Mouse (Mus musculus) macrophage (primary cell): ENCODE measurements at regions not wholly inside any gene's neighbourhood (a gene's known extent, or its start where the extent isn't known, plus 50 kb on each side); places are given as distances from the start of the nearest gene placed in this dataset.
"Not testable (repeated sequence)": the region's sequence is repeated elsewhere in the genome, so short reads cannot be mapped to it uniquely, and the experiment has no call there.

Source experiments
- H3K27ac ChIP-seq: fragments of 350-480 bp; formaldehyde crosslinking; 2 replicates; pipeline ENCODE4 v1.9.0; 2021
- H3K36me3 ChIP-seq: fragments of 350-480 bp; formaldehyde crosslinking; 2 replicates; pipeline ENCODE4 v1.9.0; 2021; ENCODE audit errors: inconsistent target
- H3K4me3 ChIP-seq: fragments of 350-480 bp; formaldehyde crosslinking; 2 replicates; pipeline ENCODE4 v1.9.0; 2021; ENCODE audit errors: inconsistent target
- H3K79me2 ChIP-seq: fragments of 350-480 bp; formaldehyde crosslinking; 2 replicates; pipeline ENCODE4 v1.9.0; 2021; ENCODE audit errors: inconsistent target
- WGBS: methylation state at CpG from one replicate; pipeline ENCODE4 v1.1.7; 2026; ENCODE audit warnings: inconsistent platforms; ENCODE audit not compliant: missing documents; 5-methylcytosine and 5-hydroxymethylcytosine counted together

DNA sequence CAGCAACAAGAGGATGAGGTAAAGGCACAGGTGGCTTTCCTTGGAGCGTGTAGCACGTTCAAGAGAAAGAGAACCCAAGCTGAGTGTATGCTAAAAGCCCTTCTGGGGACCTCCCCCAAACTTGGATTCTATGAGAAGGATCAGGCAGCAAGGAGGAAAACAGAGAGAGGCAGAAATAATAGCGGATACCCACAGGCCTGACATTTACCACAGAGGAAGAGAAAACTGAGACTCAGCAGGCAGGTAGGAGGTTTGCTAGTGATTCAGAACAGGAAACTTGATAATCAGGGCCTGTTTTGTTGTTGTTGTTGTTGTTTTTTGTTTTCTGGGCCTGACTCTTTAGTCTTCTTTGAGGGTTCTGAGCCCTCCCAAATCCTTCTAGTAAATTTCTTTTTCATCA lies 100.5 kb upstream of the Mdm1 start:
- no peaks in the 10 kb centered on the region for H3K79me2 ChIP-seq
- WGBS: 92% methylated on average over 3 of the region's 3 CpGs
- no peaks in the 10 kb centered on the region for H3K36me3 ChIP-seq
- no peak overlapping the region for H3K27ac ChIP-seq
- H3K4me3 ChIP-seq: no peak overlapping the region

DNA sequence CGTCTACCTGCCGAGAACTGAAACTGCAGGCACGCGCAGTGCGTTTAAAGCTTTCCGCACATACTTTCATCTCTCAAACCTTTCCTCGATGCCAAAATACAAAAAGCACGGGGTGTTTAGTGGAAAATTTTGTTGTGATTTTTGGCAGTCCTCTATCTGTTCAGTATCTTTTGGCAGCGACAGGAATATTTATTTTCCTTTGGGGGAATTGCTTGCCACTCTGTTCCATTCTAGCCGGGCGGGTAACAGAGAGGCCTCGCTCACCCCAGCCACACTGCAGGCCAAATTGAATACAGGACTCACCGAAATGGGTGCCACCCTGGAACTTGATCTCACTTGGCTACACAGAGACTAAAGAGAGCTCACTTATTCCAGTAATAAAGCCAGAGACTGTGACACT lies 97.8 kb upstream of the Mdm1 start:
- 91% methylated on average over 7 of the region's 13 CpGs for WGBS

DNA sequence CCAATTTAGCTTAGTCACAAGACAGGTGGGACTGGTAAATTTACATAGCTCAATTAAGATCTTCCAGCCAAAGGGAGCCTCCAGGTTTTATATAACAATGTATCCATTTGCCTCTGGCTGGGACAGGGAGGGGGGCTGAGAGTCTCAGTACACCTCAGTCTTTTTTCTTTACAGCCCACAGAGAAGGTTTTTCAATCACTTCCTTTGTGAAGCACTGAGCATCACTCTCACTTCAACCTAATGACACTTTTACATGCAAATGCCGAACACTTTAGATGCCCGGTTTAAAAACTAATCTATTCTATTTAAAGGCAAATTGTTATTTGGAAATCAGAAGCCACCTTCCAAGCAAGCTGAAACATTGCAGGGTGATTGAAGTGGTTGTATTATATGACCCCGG lies 96.8 kb upstream of the Mdm1 start:
- H3K36me3 ChIP-seq: no peaks in the 10 kb centered on the region
- WGBS: 95% methylated on average over 3 of the region's 3 CpGs
- H3K27ac ChIP-seq: no peak overlapping the region
- H3K79me2 ChIP-seq: no peaks in the 10 kb centered on the region
- no peak overlapping the region for H3K4me3 ChIP-seq

More for the DNA sequence above, 97.8 kb upstream of the Mdm1 start:
- H3K4me3 ChIP-seq: no peak overlapping the region
- H3K36me3 ChIP-seq: no peaks in the 10 kb centered on the region
- H3K27ac ChIP-seq: no peak overlapping the region
- H3K79me2 ChIP-seq: no peaks in the 10 kb centered on the region

DNA sequence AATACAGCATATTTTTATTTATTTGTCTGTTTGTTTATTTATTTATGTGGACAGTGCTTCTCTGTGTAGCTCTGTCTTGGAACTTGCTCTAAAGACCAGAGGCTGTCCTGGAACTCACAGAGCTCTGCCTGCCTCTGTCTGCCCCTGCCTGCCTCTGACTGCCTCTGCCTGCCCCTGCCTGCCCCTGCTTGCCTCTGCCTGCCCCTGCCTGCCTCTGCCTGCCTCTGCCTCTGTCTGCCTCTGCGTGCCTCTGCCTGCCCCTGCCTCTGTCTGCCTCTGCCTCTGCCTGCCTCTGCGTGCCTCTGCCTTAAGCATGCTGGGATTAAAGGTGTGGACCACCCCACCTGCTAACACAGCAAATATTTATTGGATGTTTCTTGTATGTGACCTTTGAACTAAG lies 96.2 kb upstream of the Mdm1 start:
- Histone ChIP-seq H3K79me2 (no peaks in the 10 kb centered on the region), H3K4me3 (no peak overlapping the region), H3K27ac (no peak overlapping the region), H3K36me3 (no peaks in the 10 kb centered on the region)
- WGBS: 95% methylated on average over 2 of the region's 2 CpGs

DNA sequence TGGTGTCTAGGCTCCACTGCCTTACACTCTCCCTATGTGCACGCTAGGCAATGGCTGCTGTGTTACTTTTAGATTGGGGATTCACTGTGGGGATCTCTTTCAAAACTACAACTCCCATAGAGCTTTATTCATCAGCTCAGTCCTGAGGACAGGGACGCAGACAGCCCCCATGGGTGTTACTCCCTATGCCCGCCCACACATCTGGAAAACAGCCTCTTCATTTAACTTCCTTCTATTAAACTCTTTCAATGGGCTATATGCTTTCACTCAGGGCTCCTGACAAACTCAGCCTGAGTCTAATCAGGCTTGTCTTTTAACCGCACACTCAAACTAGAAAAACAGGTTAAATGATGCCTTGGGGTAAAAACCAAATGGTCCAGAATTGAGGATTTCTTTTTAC lies 95.3 kb upstream of the Mdm1 start:
- no peak overlapping the region for H3K27ac ChIP-seq
- no peak overlapping the region for H3K4me3 ChIP-seq
- H3K36me3 ChIP-seq: no peaks in the 10 kb centered on the region
- H3K79me2 ChIP-seq: no peaks in the 10 kb centered on the region
- WGBS: 94% methylated on average over 4 of the region's 4 CpGs

DNA sequence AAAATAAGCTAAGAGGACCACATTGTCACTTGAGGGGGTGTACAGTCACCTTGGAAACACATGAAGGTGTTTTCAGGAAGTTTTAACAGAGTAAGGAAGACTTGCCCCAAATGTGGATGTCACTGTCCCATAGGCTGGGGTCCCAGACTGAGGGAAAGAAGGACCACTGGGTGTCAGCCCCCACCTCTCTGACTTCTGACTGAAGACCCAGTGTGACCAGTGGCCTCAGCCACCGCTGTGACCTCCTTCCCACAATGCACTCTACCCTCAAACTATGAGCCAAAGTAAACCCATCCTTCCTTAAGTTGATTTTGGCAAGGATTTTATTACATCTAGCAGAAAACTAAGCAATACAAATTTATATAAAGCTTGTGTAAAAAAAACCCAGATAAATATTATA lies 94.8 kb upstream of the Mdm1 start:
- Histone ChIP-seq H3K79me2 (no peaks in the 10 kb centered on the region), H3K27ac (no peak overlapping the region), H3K4me3 (no peak overlapping the region), H3K36me3 (no peaks in the 10 kb centered on the region)
- WGBS: 86% methylated on average over 1 of the region's 1 CpGs

DNA sequence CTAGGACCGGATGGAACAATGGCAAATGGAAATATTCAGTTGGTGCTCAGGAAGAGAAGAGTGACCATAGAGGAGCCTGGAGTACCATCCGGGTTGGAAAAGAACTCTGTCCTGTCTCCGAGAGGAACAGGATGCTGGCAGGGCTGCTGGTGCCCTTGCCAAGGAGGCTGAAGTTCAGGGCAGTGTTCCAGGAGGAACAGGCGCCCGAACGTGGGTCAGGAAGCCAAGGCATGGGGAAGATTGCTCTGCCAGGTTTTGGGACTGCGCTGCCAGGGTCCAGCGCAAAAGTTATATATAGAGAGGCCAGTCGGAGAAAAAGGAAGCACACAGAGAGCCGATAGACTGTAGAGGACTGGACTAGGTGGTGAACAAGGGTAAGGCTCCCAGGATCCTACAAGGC lies 92.3 kb upstream of the Mdm1 start:
- Histone ChIP-seq H3K27ac (peak overlapping the region; percentile 93), H3K4me3 (no peak overlapping the region)

DNA sequence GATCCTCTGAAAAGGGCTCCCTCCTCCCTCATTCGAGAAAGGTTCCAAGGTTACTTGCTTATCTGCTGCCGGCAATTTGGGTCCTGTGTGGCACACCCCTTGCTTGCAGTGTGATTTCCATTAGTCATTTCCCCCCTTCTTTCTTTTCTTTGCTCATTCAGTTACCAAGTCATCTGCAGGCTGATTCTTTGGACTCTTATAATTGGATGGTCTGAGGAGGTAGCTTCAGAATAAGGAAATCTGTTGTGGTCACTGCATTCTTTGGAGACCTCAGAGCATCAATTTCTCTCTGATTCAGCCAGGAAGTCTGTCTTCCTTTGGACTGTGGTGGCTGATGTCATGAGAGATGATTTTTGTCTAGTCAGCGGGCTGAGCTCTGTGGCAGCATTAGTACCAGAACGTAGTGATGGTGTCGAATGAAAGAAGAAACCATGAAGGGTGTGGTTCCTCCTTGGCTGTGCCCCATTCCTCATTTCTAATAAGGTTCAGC lies 91.4 kb upstream of the Mdm1 start:
- H3K27ac ChIP-seq: peak overlapping the region; percentile 93
- no peak overlapping the region for H3K4me3 ChIP-seq
- 9% methylated on average over 5 of the region's 5 CpGs for WGBS

More for the DNA sequence above, 92.3 kb upstream of the Mdm1 start:
- Histone ChIP-seq H3K79me2 (no peaks in the 10 kb centered on the region), H3K36me3 (no peaks in the 10 kb centered on the region)
- 60% methylated on average over 10 of the region's 10 CpGs for WGBS

DNA sequence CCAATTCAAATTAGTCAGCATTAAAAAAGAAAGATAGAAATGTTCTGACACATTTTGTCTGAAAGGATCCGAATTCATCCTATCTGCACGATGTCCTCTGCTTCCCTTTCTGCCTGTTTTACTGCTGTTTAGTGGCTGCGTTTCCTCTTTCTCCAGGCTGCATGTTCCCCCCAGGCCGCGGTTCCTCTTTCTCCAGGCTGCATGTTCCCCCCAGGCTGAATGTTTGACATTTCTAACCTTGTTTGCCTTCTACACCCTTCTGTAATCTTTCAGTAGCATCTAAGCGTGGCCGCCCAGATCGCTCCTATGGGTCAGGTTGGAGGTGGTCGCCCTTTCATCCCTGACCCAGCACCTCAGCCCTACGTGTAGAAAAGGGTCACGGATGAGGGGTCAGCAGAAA lies 89.6 kb upstream of the Mdm1 start:
- Histone ChIP-seq H3K4me3 (no peak overlapping the region), H3K27ac (peak overlapping the region; percentile 93), H3K36me3 (no peaks in the 10 kb centered on the region), H3K79me2 (no peaks in the 10 kb centered on the region)
- WGBS: 0% methylated on average over 11 of the region's 11 CpGs

More for the DNA sequence above, 91.4 kb upstream of the Mdm1 start:
- H3K36me3 ChIP-seq: no peaks in the 10 kb centered on the region
- no peaks in the 10 kb centered on the region for H3K79me2 ChIP-seq

DNA sequence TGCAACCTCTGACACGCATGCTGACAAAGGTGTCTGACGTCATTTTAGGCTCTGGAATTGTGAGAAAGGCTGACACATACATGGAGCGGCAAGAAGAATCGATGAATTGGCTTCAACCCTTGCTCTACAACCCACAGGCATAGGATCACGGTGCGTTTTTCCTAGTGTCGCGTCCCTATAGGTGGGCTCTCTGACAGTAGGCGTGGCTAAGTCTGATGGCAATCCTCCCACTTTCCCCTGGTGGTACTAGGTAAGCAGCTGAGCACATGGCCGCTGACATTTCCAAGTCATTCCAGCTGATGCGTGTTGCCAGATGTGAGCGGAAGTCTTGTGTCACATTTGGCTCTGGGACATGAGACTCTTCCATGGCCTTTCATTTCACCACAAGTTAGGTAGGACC lies 89.1 kb upstream of the Mdm1 start:
- peak overlapping the region; percentile 93 for H3K27ac ChIP-seq
- WGBS: 70% methylated on average over 12 of the region's 12 CpGs
- H3K4me3 ChIP-seq: no peak overlapping the region
- H3K36me3 ChIP-seq: no peaks in the 10 kb centered on the region
- H3K79me2 ChIP-seq: no peaks in the 10 kb centered on the region

DNA sequence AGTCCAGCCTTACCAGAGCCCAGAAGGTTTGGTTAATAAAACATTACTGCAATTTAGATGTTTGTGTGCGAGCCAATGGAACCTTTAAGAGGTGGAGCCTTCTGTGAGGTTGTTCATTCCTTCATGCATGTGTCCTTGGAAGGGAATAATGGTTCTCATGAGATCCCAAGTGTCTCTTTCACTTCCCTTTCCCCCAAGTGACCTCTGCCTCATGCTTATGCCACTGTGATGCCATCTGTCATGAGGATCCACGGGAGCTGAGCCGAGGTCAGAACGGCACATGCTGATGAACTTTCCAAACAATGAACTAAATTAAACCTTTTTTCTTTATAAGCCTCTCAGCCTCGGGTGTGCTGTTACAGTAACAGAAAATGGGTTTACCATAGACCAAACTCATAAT lies 88.6 kb upstream of the Mdm1 start:
- H3K4me3 ChIP-seq: no peak overlapping the region
- H3K27ac ChIP-seq: peak overlapping the region; percentile 93
- H3K79me2 ChIP-seq: no peaks in the 10 kb centered on the region
- WGBS: 49% methylated on average over 5 of the region's 5 CpGs
- H3K36me3 ChIP-seq: no peaks in the 10 kb centered on the region

DNA sequence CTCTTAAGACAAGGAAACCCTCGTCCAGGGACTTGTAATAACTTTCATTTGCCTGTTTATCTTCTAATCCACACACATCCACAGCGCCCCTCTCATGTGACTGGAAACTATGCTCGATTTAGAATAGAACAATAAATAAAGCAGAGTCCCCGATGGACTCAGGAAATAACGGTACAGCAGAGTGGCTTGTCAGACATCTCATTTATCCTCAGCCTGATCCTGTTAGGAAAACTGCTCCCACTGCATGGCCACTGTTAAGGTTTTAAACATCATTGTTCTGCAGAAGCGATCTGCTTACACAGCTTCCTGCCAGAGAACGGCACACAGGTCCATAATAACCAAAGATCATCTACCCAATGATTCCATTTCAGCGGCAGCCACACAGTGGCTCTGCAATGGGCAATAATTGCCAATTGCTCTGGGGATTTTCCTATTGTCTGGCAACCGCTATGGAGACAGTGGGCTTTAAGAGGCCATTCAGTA lies 84.8 kb upstream of the Mdm1 start:
- Histone ChIP-seq H3K79me2 (no peaks in the 10 kb centered on the region), H3K27ac (no peak overlapping the region), H3K4me3 (no peak overlapping the region), H3K36me3 (no peaks in the 10 kb centered on the region)
- 48% methylated on average over 9 of the region's 9 CpGs for WGBS

DNA sequence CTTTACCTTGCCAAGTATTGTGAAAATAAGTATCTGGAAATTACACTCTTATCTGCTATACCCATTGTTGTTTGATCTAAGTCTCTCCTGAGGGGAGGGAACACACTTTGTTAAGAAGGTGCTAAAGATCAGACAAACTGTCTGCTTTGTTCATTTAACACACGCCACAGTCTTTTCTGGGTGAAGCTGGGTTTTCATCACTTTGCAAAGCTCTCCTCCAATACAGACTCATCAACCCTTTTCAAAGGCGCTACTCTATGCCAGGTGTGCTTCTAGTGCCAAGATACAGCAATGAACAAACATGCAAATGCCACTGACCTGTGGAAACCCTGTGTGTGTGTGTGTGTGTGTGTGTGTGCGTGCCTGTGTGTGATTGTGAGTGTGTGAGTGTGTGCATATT lies 84.1 kb upstream of the Mdm1 start:
- 96% methylated on average over 3 of the region's 3 CpGs for WGBS
- no peak overlapping the region for H3K4me3 ChIP-seq
- no peak overlapping the region for H3K27ac ChIP-seq
- H3K36me3 ChIP-seq: no peaks in the 10 kb centered on the region
- H3K79me2 ChIP-seq: no peaks in the 10 kb centered on the region

DNA sequence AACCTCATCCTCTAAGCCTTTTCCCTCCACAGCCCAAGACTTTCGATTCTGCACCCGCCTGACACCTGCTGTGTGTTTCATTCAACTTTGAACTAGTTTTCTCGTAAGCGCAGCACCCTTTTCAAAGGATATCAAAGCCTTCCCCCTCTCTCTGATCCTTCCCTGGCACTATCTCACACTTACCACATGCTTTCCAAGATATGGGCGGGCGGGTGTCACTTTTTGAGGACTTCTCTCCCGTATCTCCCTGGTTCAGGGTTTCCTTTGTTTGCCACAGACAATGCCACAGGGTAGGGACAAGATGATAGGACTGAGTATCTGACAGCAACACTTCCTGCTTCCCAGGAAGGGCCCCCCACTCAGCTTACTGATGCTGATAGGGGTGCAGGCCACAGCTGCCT lies 76.8 kb upstream of the Mdm1 start:
- 64% methylated on average over 7 of the region's 7 CpGs for WGBS
- no peak overlapping the region for H3K4me3 ChIP-seq
- no peak overlapping the region for H3K27ac ChIP-seq
- no peaks in the 10 kb centered on the region for H3K36me3 ChIP-seq
- H3K79me2 ChIP-seq: no peaks in the 10 kb centered on the region

DNA sequence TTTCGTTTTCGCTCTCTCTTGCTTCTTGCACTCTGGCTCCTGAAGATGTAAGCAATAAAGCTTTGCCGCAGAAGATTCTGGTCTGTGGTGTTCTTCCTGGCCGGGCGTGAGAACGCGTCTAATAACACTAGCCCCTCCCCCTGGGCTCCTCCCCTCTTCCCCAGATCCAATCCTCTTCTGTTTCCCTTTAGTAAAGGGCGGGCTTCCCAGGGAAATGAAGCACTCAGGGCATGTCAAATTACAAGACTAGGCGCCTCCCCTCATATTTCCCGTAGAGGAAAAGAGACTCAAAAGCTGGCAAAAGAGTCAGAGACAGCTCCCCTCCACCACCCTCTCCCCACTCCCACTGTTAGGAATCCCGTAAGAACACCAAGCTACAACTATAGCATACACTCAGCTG lies 65.3 kb upstream of the Mdm1 start:
- H3K4me3 ChIP-seq, H3K27ac ChIP-seq, H3K79me2 ChIP-seq, H3K36me3 ChIP-seq: not testable (repeated sequence)
- WGBS: 94% methylated on average over 9 of the region's 11 CpGs

DNA sequence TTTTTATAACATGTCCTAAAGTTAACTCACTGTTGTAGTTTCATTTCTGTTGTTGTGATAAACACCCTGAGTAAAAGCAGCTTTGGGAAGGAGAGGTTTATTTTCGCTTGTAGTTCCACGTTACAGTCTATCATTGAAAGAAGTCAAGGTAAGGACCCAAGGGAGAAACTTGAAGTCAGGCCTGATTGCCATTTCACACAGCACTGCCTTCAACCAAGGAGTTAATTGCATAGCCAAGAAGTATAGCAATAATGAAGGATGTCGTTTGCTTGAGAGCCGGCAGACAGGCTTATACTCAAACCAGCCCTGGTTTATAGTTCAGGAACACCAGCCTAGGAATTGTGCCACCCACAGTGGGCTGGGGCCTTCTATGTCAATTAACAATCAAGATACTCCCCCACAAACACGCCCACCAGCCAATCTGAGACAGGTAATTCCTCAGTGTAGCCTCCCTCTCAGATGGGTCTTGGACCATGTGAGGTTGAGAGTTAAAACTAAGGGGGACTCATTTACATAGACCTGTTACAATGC lies 59.9 kb upstream of the Mdm1 start:
- 79% methylated on average over 5 of the region's 5 CpGs for WGBS
- H3K79me2 ChIP-seq: no peaks in the 10 kb centered on the region
- H3K36me3 ChIP-seq: no peaks in the 10 kb centered on the region
- H3K27ac ChIP-seq: 0 out of 2 replicates have a peak overlapping the region, but pooled peaks have one; percentile 5
- H3K4me3 ChIP-seq: no peak overlapping the region
